Mouse (Mus musculus) MEL (cell line): ENCODE measurements around the gene Arhgef3. TPM values are rescaled to one million over a fixed set of nuclear protein-coding genes. Genes with fewer than 3 reads are reported as not detected.
A peak's percentile ranks its signal among the peaks of the same experiment; 100 is the strongest.

Experiments used
- DNase-seq: peaks from one replicate; pipeline ENCODE4 v3.0.0; 2011; ENCODE audit warnings: low read depth, low spot score
- H3K27ac ChIP-seq: 2 replicates; pipeline ENCODE4 v1.5.1; 2012; ENCODE audit warnings: low read depth, mild to moderate bottlenecking, control low read depth, low read length, moderate library complexity; ENCODE audit not compliant: control insufficient read depth
- H3K27me3 ChIP-seq, 2 experiments: fragments of 150-350 bp in 1 of 2; sonication (generic) in 1 of 2; 2 replicates each; pipeline ENCODE4 v1.6.1; 2012; ENCODE audit warnings: low read length in 2 of 2, mild to moderate bottlenecking in 2 of 2, improper control_type of control experiment in 1 of 2, moderate library complexity in 1 of 2; ENCODE audit not compliant: insufficient read depth in 2 of 2, control insufficient read depth in 1 of 2
- H3K36me3 ChIP-seq, 2 experiments: 2 replicates each; pipeline ENCODE4 v1.6.1; 2012 to 2014; ENCODE audit warnings: low read length in 2 of 2, improper control_type of control experiment in 1 of 2, inconsistent platforms in 1 of 2, mild to moderate bottlenecking in 1 of 2; ENCODE audit not compliant: insufficient read depth in 2 of 2, control insufficient read depth in 1 of 2
- H3K4me1 ChIP-seq, 2 experiments: fragments of 150-350 bp in 1 of 2; sonication (generic) in 1 of 2; 2 replicates each; pipeline ENCODE4 v1.6.1; 2012; ENCODE audit warnings: low read length in 2 of 2, improper control_type of control experiment in 1 of 2, mild to moderate bottlenecking in 1 of 2; ENCODE audit not compliant: insufficient read depth in 2 of 2, control insufficient read depth in 1 of 2
- H3K4me3 ChIP-seq, 2 experiments: fragments of 150-350 bp in 1 of 2; sonication (generic) in 1 of 2; 2 replicates each; pipeline ENCODE4 v1.5.1; 2012; ENCODE audit warnings: low read depth in 2 of 2, low read length in 2 of 2, mild to moderate bottlenecking in 2 of 2, moderate library complexity in 2 of 2, control low read depth in 1 of 2, improper control_type of control experiment in 1 of 2; ENCODE audit not compliant: control insufficient read depth in 1 of 2, insufficient read depth in 1 of 2
- H3K79me2 ChIP-seq: 2 replicates; pipeline ENCODE4 v1.6.1; 2012; ENCODE audit warnings: mild to moderate bottlenecking, low read length, moderate library complexity; ENCODE audit not compliant: control insufficient read depth, poor library complexity, insufficient read depth
- H3K9ac ChIP-seq: 2 replicates; pipeline ENCODE4 v1.6.1; 2012; ENCODE audit warnings: low read depth, mild to moderate bottlenecking, control low read depth, low read length, moderate library complexity; ENCODE audit not compliant: control insufficient read depth, poor library complexity, severe bottlenecking
- H3K9me3 ChIP-seq: fragments of 150-350 bp; sonication (generic); replicated peaks from 2 replicates; pipeline ENCODE4 v1.6.1; 2012; ENCODE audit warnings: mild to moderate bottlenecking, low read length, improper control_type of control experiment, moderate library complexity; ENCODE audit not compliant: insufficient read depth
- BHLHE40 ChIP-seq: IDR thresholded peaks from 2 replicates; pipeline ENCODE4 v1.6.1; 2012; ENCODE audit warnings: low read depth, mild to moderate bottlenecking, inconsistent platforms, low read length, improper control_type of control experiment, borderline replicate concordance
- CTCF ChIP-seq, 3 experiments: IDR thresholded peaks in 2 of 3; conservative IDR thresholded peaks in 1 of 3; 2 replicates each; pipeline ENCODE4 v1.5.1; 2011 to 2012; ENCODE audit warnings: low read length in 3 of 3, low read depth in 2 of 3, mild to moderate bottlenecking in 2 of 3, improper control_type of control experiment in 1 of 3, inconsistent platforms in 1 of 3, mixed read lengths in 1 of 3, moderate library complexity in 1 of 3; ENCODE audit not compliant: control insufficient read depth in 1 of 3, insufficient read depth in 1 of 3, poor library complexity in 1 of 3, severe bottlenecking in 1 of 3
- ELF1 ChIP-seq: IDR thresholded peaks from 2 replicates; pipeline ENCODE4 v1.6.1; 2014; ENCODE audit warnings: low read depth, mild to moderate bottlenecking, inconsistent platforms, low read length, improper control_type of control experiment, moderate library complexity
- ETS1 ChIP-seq: IDR thresholded peaks from 2 replicates; pipeline ENCODE4 v1.6.1; 2012; ENCODE audit warnings: low read depth, mild to moderate bottlenecking, inconsistent platforms, low read length, improper control_type of control experiment, moderate library complexity
- MAFK ChIP-seq: IDR thresholded peaks from 2 replicates; pipeline ENCODE4 v1.6.1; 2011; ENCODE audit warnings: low read depth, mild to moderate bottlenecking, low read length, improper control_type of control experiment, borderline replicate concordance
- MAZ ChIP-seq: IDR thresholded peaks from 2 replicates; pipeline ENCODE4 v1.6.1; 2012; ENCODE audit warnings: low read depth, mild to moderate bottlenecking, inconsistent platforms, low read length, improper control_type of control experiment
- RAD21 ChIP-seq: IDR thresholded peaks from 2 replicates; pipeline ENCODE4 v1.6.1; 2011; ENCODE audit warnings: mild to moderate bottlenecking, low read depth, low read length, improper control_type of control experiment
- RCOR1 ChIP-seq: IDR thresholded peaks from 2 replicates; pipeline ENCODE4 v1.6.1; 2012; ENCODE audit warnings: low read depth, mild to moderate bottlenecking, inconsistent platforms, low read length, improper control_type of control experiment
- SIN3A ChIP-seq: IDR thresholded peaks from 2 replicates; pipeline ENCODE4 v1.6.1; 2012; ENCODE audit warnings: low read length, improper control_type of control experiment, inconsistent platforms
- SMC3 ChIP-seq: IDR thresholded peaks from 2 replicates; pipeline ENCODE4 v1.6.1; 2011; ENCODE audit warnings: low read depth, low read length, improper control_type of control experiment
- TAL1 ChIP-seq: IDR thresholded peaks from 2 replicates; pipeline ENCODE4 v1.6.1; 2012; ENCODE audit warnings: mild to moderate bottlenecking, inconsistent platforms, low read length, moderate library complexity, mixed read lengths
- TBP ChIP-seq: IDR thresholded peaks from 2 replicates; pipeline ENCODE4 v1.8.0; 2011; ENCODE audit warnings: low read depth, low read length, improper control_type of control experiment
- TCF12 ChIP-seq: IDR thresholded peaks from 2 replicates; pipeline ENCODE4 v1.6.1; 2014; ENCODE audit warnings: low read depth, mild to moderate bottlenecking, inconsistent platforms, low read length, improper control_type of control experiment, moderate library complexity
- USF1 ChIP-seq: IDR thresholded peaks from 2 replicates; pipeline ENCODE4 v1.6.1; 2014; ENCODE audit warnings: low read depth, mild to moderate bottlenecking, inconsistent platforms, low read length, improper control_type of control experiment, moderate library complexity
- USF2 ChIP-seq, 2 experiments: IDR thresholded peaks; 2 replicates each; pipeline ENCODE4 v1.6.1; 2011 to 2012; ENCODE audit warnings: improper control_type of control experiment in 2 of 2, low read length in 2 of 2, borderline replicate concordance in 1 of 2, inconsistent platforms in 1 of 2, low read depth in 1 of 2, mild to moderate bottlenecking in 1 of 2; ENCODE audit not compliant: insufficient read depth in 1 of 2
- ZC3H11A ChIP-seq: IDR thresholded peaks from 2 replicates; pipeline ENCODE4 v1.6.1; 2012; ENCODE audit warnings: low read depth, mild to moderate bottlenecking, inconsistent platforms, low read length, improper control_type of control experiment
- ZMIZ1 ChIP-seq: IDR thresholded peaks from 2 replicates; pipeline ENCODE4 v1.6.1; 2012; ENCODE audit warnings: low read depth, mild to moderate bottlenecking, inconsistent platforms, low read length, improper control_type of control experiment, moderate library complexity
- polyA plus RNA-seq, 2 experiments: library from polyadenylated mRNA; stranded (reverse) in 1 of 2; unstranded in 1 of 2; fragments of >175 nt in 1 of 2; fragments of >200 nt in 1 of 2; gene quantifications; 2 replicates each; pipeline versions ENCODE4 v1.2.1 to v1.2.4; 2012; ENCODE audit warnings: low replicate concordance in 2 of 2, low read depth in 1 of 2; ENCODE audit not compliant: insufficient read length in 2 of 2, insufficient read depth in 1 of 2, missing spikeins in 1 of 2
- total RNA-seq: library from RNA; depleted of rRNA; stranded (reverse); fragments of 300-350 nt; gene quantifications from 2 replicates; pipeline ENCODE4 v1.2.3, GENCODE M21; 2012

Gene Arhgef3
- total and polyA plus RNA-seq, 3 experiments, result 2.1 to 2.7 TPM; not detected in 1

- TF ChIP-seq TAL1, result no peak
- no peak for TF ChIP-seq USF2 (IDR thresholded peaks at IDR 0.05; ENCODE audit: borderline replicate concordance in 1 of 2, insufficient read depth in 1 of 2, low read depth in 1 of 2, low read length in 2 of 2)
- no peak for TF ChIP-seq ZMIZ1
- TF ChIP-seq ELF1, result no peak
Observed at GRCm38 (mm10) chr14:27094247-27094646, 20.5 kb upstream of the Arhgef3 start (continued).

GRCm38 (mm10) chr14:27096133-27096532 lies 18.6 kb upstream of the Arhgef3 start:
- TF ChIP-seq USF1 (peak; percentile 31; the same call in 1 of the 2 replicates), TBP (no peak), RCOR1 (no peak), MAFK (no peak)
- Histone ChIP-seq H3K4me3 (no peak overlapping the region), H3K27me3 (no peaks in the 10 kb centered on the region; a peak in 1 of 4 replicates), H3K79me2 (no peaks in the 10 kb centered on the region), H3K4me1 (no peaks in the 10 kb centered on the region), H3K9ac (no peak overlapping the region), H3K9me3 (no peaks in the 10 kb centered on the region), H3K36me3 (no peaks in the 10 kb centered on the region), H3K27ac (no peak overlapping the region)
- no peak for DNase-seq

- Histone ChIP-seq H3K9ac (no peak overlapping the region), H3K9me3 (no peaks in the 10 kb centered on the region), H3K79me2 (no peaks in the 10 kb centered on the region), H3K27me3 (peaks cover 0 to 2% of the 10 kb centered on the region in 2 experiments; a peak in 2 of 4 replicates), H3K4me1 (no peaks in the 10 kb centered on the region), H3K27ac (no peak overlapping the region), H3K4me3 (no peak overlapping the region), H3K36me3 (no peaks in the 10 kb centered on the region)
- DNase-seq, result peak; percentile 65
- TF ChIP-seq ZC3H11A, result peak; percentile 66
- TF ChIP-seq BHLHE40, result no peak
- TF ChIP-seq SIN3A, result 0 out of 2 replicates have a peak, but pooled peaks have one; percentile 26
- TF ChIP-seq USF2 (IDR thresholded peaks at IDR 0.05; ENCODE audit: borderline replicate concordance in 1 of 2, insufficient read depth in 1 of 2, low read depth in 1 of 2, low read length in 2 of 2), result no peak
- peak; percentile 48 to 86 (median 63); a peak in 5 of 6 replicates for TF ChIP-seq CTCF (IDR thresholded peaks at IDR 0.05 in 2 of 3, conservative IDR thresholded peaks at IDR 0.05 in 1 of 3; ENCODE audit: control insufficient read depth in 1 of 3, insufficient read depth in 1 of 3, low read depth in 2 of 3, low read length in 3 of 3, poor library complexity in 1 of 3, severe bottlenecking in 1 of 3)
- TF ChIP-seq TCF12, result no peak
- TF ChIP-seq MAZ, result no peak
- peak; percentile 89 for TF ChIP-seq RAD21
- TF ChIP-seq USF1, result peak; percentile 64; the same call in 1 of the 2 replicates
- no peak for TF ChIP-seq ETS1
- TF ChIP-seq SMC3, result peak; percentile 78
Observed at GRCm38 (mm10) chr14:27096779-27097178, 17.9 kb upstream of the Arhgef3 start.
